Mouse (Mus musculus): ENCODE data around the gene Syt6. TPM values are rescaled to one million over a fixed set of nuclear protein-coding genes. Genes with fewer than 3 reads are reported as not detected.
A peak's percentile ranks its signal among the peaks of the same experiment; 100 is the strongest.

Gene Syt6
- polyA plus RNA-seq, 1 experiment from 2014 or later = 2.3 TPM

DNA sequence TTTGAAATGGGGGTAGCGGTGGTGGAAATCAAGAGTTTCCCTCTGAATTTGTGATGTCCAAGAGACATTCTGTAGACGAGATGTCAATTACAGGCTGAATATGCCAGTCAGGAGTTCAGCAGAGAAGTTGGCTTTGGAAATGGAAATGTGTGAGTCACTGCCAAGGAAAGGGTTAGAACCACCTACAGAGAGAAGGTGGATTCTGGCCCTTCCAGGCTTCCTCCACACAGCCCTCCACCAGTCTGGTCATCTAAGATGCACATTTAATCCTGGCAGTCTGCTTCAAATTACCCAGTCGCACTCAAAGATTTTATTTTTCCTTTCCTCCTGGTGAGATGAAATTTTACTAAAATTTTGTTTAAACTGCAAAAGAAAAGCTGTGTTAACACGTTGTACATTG is 97.1 kb downstream of the Syt6 start:
- Histone ChIP-seq H3K4me3 (no peak overlapping the region), H3K9me3 (no peaks in the 10 kb centered on the region), H3K27ac (replicated peaks) (no peak overlapping the region), H3K27me3 (replicated peaks; ENCODE audit: low read depth, poor library complexity, severe bottlenecking) (no peaks in the 10 kb centered on the region), H3K36me3 (replicated peaks) (no peaks in the 10 kb centered on the region), H3K4me1 (no peaks in the 10 kb centered on the region)
- no peak for DNase-seq (ENCODE audit: low spot score)
- 83% methylated on average over 4 of the region's 4 CpGs for WGBS

DNA sequence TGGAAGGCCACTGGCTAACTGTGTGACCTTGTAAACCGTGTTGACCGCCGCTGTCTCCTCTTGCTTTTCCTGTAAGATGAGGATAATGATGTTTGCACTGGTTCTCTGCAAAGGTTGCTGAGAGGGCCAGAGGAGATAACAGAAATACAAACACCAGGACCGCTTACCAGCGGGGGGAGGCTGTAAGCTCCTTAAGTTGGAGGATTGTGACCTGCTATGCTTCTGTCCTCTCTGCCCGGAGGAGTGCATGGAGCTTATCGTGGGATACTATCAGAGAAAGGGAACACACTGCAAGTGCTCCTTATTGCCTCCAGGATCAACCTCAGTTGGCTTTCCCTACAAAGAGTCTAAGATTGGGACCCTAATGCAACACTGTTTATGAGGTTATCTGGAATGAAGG is 97.7 kb downstream of the Syt6 start:
- 50% methylated on average over 7 of the region's 7 CpGs for WGBS
- Histone ChIP-seq H3K4me3 (no peak overlapping the region), H3K27me3 (replicated peaks; ENCODE audit: low read depth, poor library complexity, severe bottlenecking) (no peaks in the 10 kb centered on the region), H3K4me1 (no peaks in the 10 kb centered on the region), H3K36me3 (replicated peaks) (no peaks in the 10 kb centered on the region), H3K9me3 (no peaks in the 10 kb centered on the region), H3K27ac (replicated peaks) (no peak overlapping the region)
- DNase-seq (ENCODE audit: low spot score) = no peak

DNA sequence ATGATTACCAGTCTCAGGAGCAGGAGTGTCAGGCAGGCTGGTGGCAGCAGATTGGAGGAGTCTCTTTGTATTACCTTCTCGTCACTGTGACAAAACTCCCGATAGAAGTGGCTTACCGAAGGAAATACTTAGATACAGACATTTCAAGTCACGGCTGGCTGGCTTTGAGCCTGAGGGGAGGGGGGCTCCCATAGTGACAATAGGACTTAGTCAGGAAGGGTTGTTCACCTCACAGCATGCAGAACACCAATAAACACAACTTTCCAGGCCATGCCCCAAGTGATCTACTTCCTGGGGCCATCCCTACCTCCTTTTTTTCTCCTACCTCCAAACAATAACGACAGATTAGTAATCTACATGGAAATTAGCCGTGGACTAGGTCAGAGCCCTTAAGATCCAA is 103.8 kb downstream of the Syt6 start:
- H3K36me3 ChIP-seq (replicated peaks) = no peaks in the 10 kb centered on the region
- 20% methylated on average over 6 of the region's 6 CpGs for WGBS
- DNase-seq (ENCODE audit: low spot score) = no peak

DNA sequence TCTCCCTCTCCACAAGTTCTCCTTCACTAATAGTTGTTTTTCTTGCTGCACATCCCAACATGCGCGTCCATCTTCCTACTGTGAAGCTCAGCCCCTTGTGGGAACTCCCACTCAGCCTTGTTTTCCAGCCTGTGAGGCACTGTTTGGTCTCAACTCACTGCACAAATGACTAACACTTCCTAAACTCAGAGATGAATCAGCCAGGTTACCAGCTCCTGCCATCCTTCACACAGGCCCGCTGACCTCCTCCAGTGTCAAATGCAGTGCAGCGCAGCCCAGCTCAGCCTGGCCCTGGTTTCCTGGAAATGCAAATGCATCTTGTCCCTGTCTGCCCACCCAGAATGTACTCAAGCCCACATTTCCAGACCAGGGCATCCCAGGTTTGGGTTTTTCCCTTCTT is 107.4 kb downstream of the Syt6 start:
- H3K4me1 ChIP-seq = peaks cover 22% of the 10 kb centered on the region
- no peaks in the 10 kb centered on the region for H3K36me3 ChIP-seq (replicated peaks)
- peaks cover 25% of the 10 kb centered on the region for H3K27me3 ChIP-seq (replicated peaks; ENCODE audit: low read depth, poor library complexity, severe bottlenecking)
- WGBS = 51% methylated on average over 4 of the region's 4 CpGs
- DNase-seq (ENCODE audit: low spot score) = no peak
- H3K27ac ChIP-seq (replicated peaks) = no peak overlapping the region
- H3K4me3 ChIP-seq = no peak overlapping the region
- H3K9me3 ChIP-seq = no peaks in the 10 kb centered on the region

More for the DNA sequence above, 103.8 kb downstream of the Syt6 start:
- Histone ChIP-seq H3K4me3 (no peak overlapping the region), H3K27ac (replicated peaks) (no peak overlapping the region), H3K4me1 (peaks cover 19% of the 10 kb centered on the region), H3K27me3 (replicated peaks; ENCODE audit: low read depth, poor library complexity, severe bottlenecking) (peaks cover 18% of the 10 kb centered on the region), H3K9me3 (no peaks in the 10 kb centered on the region)

DNA sequence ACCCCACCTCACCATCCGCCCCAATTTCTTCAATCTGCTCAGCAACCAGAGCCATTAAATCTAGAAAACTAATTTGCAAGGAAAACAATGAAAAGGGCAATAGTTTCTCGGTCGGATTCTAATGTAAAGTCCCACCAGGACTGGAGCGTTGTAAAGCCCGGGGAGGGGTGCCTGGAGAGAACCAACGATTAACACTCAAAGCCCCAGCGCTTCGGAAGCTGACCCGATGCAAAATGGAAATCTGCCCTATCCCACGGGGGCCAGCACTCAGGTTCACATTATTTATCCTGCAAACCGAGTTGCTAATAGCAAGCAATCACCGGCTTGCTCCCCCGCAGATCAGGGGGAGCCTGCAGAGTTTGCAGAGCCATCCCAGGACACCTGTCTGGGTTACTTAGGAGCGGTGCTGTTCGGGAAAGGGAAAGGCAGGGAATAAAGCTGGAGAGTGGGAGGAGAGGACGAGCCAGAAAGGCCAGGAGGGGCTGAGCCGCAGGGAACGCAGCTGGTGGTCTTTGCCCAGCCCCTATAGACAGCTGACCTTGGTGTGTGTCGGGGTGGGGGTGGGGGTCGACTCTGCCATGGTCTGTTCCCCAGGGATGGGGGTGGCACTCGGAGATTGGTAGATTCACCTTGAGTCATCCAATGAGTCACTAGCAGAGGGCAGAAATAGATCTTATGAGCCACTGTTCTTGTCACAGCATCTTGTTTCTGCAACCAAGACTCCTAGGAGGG is 108.4 kb downstream of the Syt6 start:
- Histone ChIP-seq H3K4me3 (peak overlapping the region; percentile 40), H3K4me1 (peaks cover 22% of the 10 kb centered on the region), H3K27me3 (replicated peaks; ENCODE audit: low read depth, poor library complexity, severe bottlenecking) (peaks cover 25% of the 10 kb centered on the region), H3K36me3 (replicated peaks) (no peaks in the 10 kb centered on the region), H3K27ac (replicated peaks) (no peak overlapping the region), H3K9me3 (no peaks in the 10 kb centered on the region)
- 4% methylated on average over 21 of the region's 21 CpGs for WGBS
- peak; percentile 14 for DNase-seq (ENCODE audit: low spot score)

DNA sequence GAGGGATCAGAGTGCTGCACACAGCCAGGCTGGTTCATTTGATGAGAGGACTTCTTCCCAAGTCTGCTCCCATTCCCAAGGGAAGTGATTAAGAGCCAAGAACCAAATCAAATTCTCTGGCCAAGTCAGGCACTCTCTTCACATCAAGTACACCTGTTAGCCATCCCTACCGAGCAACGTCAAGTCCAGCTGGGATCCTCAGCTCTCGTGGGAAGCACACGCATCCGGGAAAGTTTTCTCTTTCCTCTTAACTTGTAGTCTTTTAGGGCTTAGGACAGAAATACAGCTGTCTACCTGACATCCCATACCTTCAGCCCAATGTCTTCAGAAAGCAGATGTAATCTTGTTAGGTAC is 108.9 kb downstream of the Syt6 start:
- no peak for DNase-seq (ENCODE audit: low spot score)
- no peak overlapping the region for H3K27ac ChIP-seq (replicated peaks)
- no peaks in the 10 kb centered on the region for H3K36me3 ChIP-seq (replicated peaks)
- no peak overlapping the region for H3K4me3 ChIP-seq
- WGBS = 26% methylated on average over 5 of the region's 5 CpGs
- peaks cover 25% of the 10 kb centered on the region for H3K27me3 ChIP-seq (replicated peaks; ENCODE audit: low read depth, poor library complexity, severe bottlenecking)
- H3K4me1 ChIP-seq = peaks cover 22% of the 10 kb centered on the region
- no peaks in the 10 kb centered on the region for H3K9me3 ChIP-seq

DNA sequence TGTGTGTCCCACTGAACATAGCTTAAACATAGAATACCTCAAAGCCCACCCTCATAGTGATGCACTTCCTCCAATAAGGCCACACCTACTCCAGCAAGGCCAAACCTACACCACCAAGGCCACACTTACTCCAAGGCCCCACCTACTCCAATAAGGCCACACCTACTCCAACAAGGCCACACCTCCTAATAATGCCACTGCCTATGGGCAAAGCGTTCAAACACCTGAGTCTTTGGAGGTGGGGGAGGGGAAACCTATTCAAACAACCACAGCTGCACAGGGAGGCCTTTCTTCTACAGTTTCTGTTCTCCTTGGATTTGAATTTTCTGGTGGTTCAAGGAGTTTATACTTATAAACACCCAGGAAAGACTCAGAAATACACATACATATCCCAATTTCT is 114.0 kb downstream of the Syt6 start:
- 73% methylated on average over 1 of the region's 1 CpGs for WGBS
- peaks cover under 1% of the 10 kb centered on the region for H3K4me1 ChIP-seq
- no peaks in the 10 kb centered on the region for H3K9me3 ChIP-seq
- no peak overlapping the region for H3K4me3 ChIP-seq
- no peak overlapping the region for H3K27ac ChIP-seq (replicated peaks)
- H3K27me3 ChIP-seq (replicated peaks; ENCODE audit: low read depth, poor library complexity, severe bottlenecking) = peaks cover 5% of the 10 kb centered on the region
- DNase-seq (ENCODE audit: low spot score) = no peak
- H3K36me3 ChIP-seq (replicated peaks) = no peaks in the 10 kb centered on the region

DNA sequence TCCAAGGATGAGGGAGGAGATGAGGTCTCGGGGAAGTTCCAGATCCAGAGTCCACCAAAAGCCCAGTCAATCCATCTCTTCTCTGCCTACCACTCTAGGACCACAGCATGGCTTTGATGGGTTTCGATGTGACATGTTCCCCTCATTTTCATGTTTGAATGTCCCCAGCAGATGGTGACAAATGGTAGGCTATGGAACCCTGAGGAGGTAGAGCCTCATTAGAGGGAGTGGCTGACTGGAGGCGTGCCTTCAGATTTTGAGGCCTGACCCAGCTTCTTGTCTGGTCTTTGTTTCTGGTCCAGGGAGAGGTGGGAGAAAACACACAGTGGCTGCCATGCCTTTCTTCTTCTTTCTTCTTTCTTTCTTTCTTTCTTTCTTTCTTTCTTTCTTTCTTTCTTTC is 115.5 kb downstream of the Syt6 start:
- Histone ChIP-seq H3K36me3 (replicated peaks) (no peaks in the 10 kb centered on the region), H3K4me3 (no peak overlapping the region), H3K9me3 (no peaks in the 10 kb centered on the region), H3K4me1 (no peaks in the 10 kb centered on the region), H3K27me3 (replicated peaks; ENCODE audit: low read depth, poor library complexity, severe bottlenecking) (no peaks in the 10 kb centered on the region), H3K27ac (replicated peaks) (no peak overlapping the region)
- DNase-seq (ENCODE audit: low spot score) = no peak
- WGBS = 80% methylated on average over 3 of the region's 3 CpGs

Small RNA genes lying within 50 kb of the gene (microRNA-seq; reads per million reads assigned to microRNA genes)
- gene Gm25325 = not detected

Other genes with a start within 250 kb of the Syt6 start
- gene Atg4a-ps, start 70.8 kb downstream of the Syt6 start, polyA plus RNA-seq (2016; fragmentation: Nextera tagmentation; extraction: Ambion mirVana) = 0.20 TPM in 2 replicates
- 12.5 and 12.9 TPM in 2 replicates for gene Olfml3, start 162.8 kb downstream of the Syt6 start, polyA plus RNA-seq (2016; fragmentation: Nextera tagmentation; extraction: Ambion mirVana)
- not detected in 2 replicates for gene Gm10964, start 164.1 kb downstream of the Syt6 start, polyA plus RNA-seq (2016; fragmentation: Nextera tagmentation; extraction: Ambion mirVana)
- 9.9 TPM in 2 replicates for gene Hipk1, start 216.3 kb downstream of the Syt6 start, polyA plus RNA-seq (2016; fragmentation: Nextera tagmentation; extraction: Ambion mirVana)
- gene Dclre1b, start 234.2 kb downstream of the Syt6 start, polyA plus RNA-seq (2016; fragmentation: Nextera tagmentation; extraction: Ambion mirVana) = 36.4 and 41.5 TPM in 2 replicates
- gene Ap4b1, start 234.3 kb downstream of the Syt6 start, polyA plus RNA-seq (2016; fragmentation: Nextera tagmentation; extraction: Ambion mirVana) = 20.4 and 22.7 TPM in 2 replicates
- 0.16 TPM in 1 of 2 replicates, not detected in the other for gene Gm43064, start 234.3 kb downstream of the Syt6 start, polyA plus RNA-seq (2016; fragmentation: Nextera tagmentation; extraction: Ambion mirVana)

All from embryonic facial prominence, embryonic 10.5 days (tissue).